Mouse (Mus musculus): ENCODE results near the gene Olfr520. TPM values are rescaled to one million over a fixed set of nuclear protein-coding genes. Genes with fewer than 3 reads are reported as not detected.

Gene Olfr520
- total RNA-seq (2023), result not detected in 2 replicates

DNA sequence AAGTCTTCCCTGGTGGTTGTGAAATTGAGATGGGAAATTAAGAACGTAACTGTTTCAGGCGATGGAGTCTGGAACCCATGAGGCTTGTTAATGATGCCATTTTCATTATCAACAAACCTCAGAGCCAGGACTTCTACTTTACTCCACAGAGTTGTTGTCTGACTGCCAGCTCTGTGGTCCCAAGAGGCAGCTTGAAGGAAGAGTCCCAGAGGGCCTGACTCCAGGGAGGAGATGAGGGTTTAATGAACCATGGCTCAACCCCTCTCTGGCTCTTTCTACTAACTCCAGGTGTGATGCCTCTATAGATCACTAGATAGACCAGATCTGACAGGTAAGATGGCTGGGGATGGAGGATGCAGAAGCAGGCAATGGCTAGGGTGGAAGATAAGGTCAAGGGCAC is at the start of gene Olfr520:
Gene Olfr520 (plus strand): TSS at position 301 of the 400 bp plus-strand sequence.

DNA sequence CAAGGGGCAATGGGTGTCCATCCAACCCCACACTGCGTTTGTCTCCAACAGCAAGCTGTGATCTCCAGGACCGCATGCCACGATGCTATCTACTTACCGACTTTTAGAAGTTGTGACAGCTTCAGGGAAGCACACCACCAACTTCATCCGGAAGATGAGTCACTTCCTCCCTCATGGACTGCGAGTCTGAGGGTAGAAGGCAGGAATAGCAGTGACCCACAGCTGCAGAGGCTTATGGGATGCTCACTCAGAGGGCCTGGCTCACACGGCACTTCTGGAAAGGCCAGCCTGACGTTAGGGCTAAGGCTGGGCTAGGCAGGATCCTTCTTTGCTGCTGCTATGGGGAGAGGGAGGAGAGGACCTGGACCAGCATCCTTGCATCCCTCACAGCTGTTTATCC is 18.9 kb upstream of the Olfr520 start, which contains the start of gene Slco2b1:
Gene Slco2b1 (minus strand): TSS at position 175 of the 400 bp plus-strand sequence.

DNA sequence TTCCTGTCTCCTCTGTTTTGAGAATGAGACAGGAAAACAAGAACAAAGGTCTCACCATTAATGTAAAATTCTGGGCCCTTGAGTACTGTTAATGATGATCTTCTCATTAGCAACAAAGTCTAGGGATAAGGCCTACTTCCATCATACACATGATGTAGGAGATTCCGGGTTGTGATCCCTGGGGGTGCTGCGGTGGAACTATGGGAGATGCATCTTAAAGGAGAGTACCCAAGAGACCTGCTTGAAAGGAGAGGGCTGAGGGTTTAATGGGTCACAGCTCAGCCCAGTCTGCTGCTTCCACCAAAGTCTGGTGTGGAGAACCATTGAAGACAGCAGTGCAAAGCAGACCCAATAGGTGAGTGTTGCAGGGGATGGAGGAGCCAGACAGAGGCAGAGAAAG is 33.1 kb downstream of the Olfr520 start, which contains the start of gene Olfr521:
Gene Olfr521 (plus strand): TSS at position 301 of the 400 bp plus-strand sequence.

Other genes with a start within 250 kb of the Olfr520 start
- 304 and 344 TPM in 2 replicates for gene Rps3, start 246.5 kb upstream of the Olfr520 start, total RNA-seq (2023)
- 142 and 180 TPM in 2 replicates for gene Arrb1, start 194.8 kb upstream of the Olfr520 start, total RNA-seq (2023)
- gene Tpbgl, start 103.2 kb upstream of the Olfr520 start, total RNA-seq (2023), result not detected in 2 replicates
- not detected in 2 replicates for gene Slco2b1, start 18.9 kb upstream of the Olfr520 start, total RNA-seq (2023)
- gene Olfr521, start 33.2 kb downstream of the Olfr520 start, total RNA-seq (2023), result not detected in 2 replicates
- gene Neu3, start 98.1 kb downstream of the Olfr520 start, total RNA-seq (2023), result 0.61 and 0.63 TPM in 2 replicates
- gene Xrra1, start 128.8 kb downstream of the Olfr520 start, total RNA-seq (2023), result 0.25 TPM in 1 of 2 replicates, not detected in the other
- 80.2 and 81.0 TPM in 2 replicates for gene Spcs2, start 133.2 kb downstream of the Olfr520 start, total RNA-seq (2023)

All from neutrophil, adult 65 days (primary cell).